Mouse (Mus musculus) left cerebral cortex, adult 2 months (tissue): ENCODE measurements around the gene Fyb. TPM values are rescaled to one million over a fixed set of nuclear protein-coding genes. Genes with fewer than 3 reads are reported as not detected.

Experiments used
- DNase-seq, 2 experiments: peaks; one replicate each; pipeline ENCODE4 v3.0.0; 2021 to 2022; ENCODE audit warnings: low spot score in 2 of 2, mixed read lengths in 1 of 2; ENCODE audit errors: extremely low spot score in 1 of 2
- H3K27ac ChIP-seq: fragments of 200-600 bp; 2 replicates; pipeline ENCODE4 v1.8.1; 2022
- H3K4me3 ChIP-seq: fragments of 200-600 bp; 2 replicates; pipeline ENCODE4 v1.8.1; 2022
- CTCF ChIP-seq: fragments of 200-600 bp; IDR thresholded peaks from 2 replicates; pipeline ENCODE4 v1.8.1; 2022; ENCODE audit warnings: antibody characterized with exemption, mild to moderate bottlenecking, moderate library complexity
- intact Hi-C: fragments of 180-260 bp; cut with DNase I; formaldehyde crosslinking; loops from one replicate; pipeline ENCODE4 v1.15.1; 2025
- total RNA-seq, 2 experiments: library from RNA; stranded (reverse); gene quantifications; 2 replicates each; pipeline ENCODE4 v1.2.3; 2021

Fyb gene
- total RNA-seq, 2 experiments from 2014 or later: 9.2 to 9.9 TPM

GRCm38 (mm10) chr15:6645498-6645897 is 122.8 kb downstream of the Fyb start:
- no peak overlapping the region for H3K4me3 ChIP-seq
- TF ChIP-seq CTCF: no peak
- no peak for DNase-seq
- intact Hi-C loops: no loop called here
- H3K27ac ChIP-seq: no peak overlapping the region

- H3K4me3 ChIP-seq: no peak overlapping the region
- intact Hi-C loops: no loop called here
- TF ChIP-seq CTCF: no peak
- DNase-seq: no peak
- H3K27ac ChIP-seq: no peak overlapping the region
Measured at GRCm38 (mm10) chr15:6647066-6647465, 124.4 kb downstream of the Fyb start.

DNA sequence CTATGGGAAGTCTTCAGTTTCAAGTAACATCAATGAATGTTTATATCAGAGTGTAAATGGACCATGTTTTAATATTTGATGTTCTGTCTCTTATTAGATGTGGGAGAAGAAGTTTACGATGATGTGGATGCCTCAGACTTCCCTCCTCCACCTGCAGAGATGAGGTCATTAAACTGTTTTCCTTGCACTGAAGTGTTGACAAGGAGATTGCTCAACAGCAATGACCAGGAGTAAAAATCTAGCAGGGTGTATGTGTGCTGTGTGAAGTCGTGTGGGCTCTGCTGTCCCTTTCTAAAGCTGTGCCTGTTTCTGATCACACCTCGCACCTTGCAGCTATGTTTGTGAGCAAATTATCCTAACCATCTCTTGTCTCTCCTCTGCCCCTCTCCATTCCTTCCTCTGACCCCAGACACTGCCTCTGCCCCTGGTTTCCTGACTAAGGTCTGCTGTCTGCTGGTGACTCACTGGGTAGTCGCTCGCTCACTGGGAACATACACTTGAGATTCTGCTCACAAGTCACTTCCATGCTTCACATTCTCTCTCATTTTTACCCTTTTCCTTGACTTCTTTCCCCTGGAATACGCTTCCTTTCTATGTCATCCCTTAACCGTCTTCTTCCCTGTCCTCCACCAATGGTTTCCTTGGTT is 126.2 kb downstream of the Fyb start:
- no peak for TF ChIP-seq CTCF
- no peak for DNase-seq
- Histone ChIP-seq H3K27ac (no peak overlapping the region), H3K4me3 (no peak overlapping the region)
- intact Hi-C loops: no loop called here

- intact Hi-C loops: no loop called here
- H3K27ac ChIP-seq: no peak overlapping the region
- no peak for DNase-seq
- TF ChIP-seq CTCF: no peak
- H3K4me3 ChIP-seq: no peak overlapping the region
Measured at GRCm38 (mm10) chr15:6653046-6653445, 130.4 kb downstream of the Fyb start.

- no peak for DNase-seq
- H3K27ac ChIP-seq: no peak overlapping the region
- no peak overlapping the region for H3K4me3 ChIP-seq
- intact Hi-C loops: no loop called here
- no peak for TF ChIP-seq CTCF
Measured at GRCm38 (mm10) chr15:6658081-6658480, 135.4 kb downstream of the Fyb start.

DNA sequence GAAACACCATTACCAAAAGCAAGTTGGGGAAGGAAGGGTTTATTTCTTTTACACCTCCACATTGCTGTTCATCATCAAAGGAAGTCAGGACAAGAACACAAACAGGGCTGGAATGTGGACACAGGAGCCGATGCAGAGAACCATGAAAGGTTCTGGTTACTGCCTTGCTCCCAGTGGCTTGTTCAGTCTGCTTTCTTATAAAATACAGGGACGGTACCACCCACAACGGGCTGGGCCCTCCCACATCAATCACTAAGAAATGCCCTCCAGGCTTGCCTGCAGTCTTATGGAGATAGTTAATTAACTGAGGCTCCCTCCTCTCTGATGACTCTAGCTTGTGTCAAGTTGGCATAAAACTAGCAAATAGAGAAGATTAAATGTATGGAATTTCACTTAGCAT is 139.3 kb downstream of the Fyb start:
- no peak for DNase-seq
- intact Hi-C loops: no loop called here
- H3K27ac ChIP-seq: no peak overlapping the region
- no peak for TF ChIP-seq CTCF
- H3K4me3 ChIP-seq: no peak overlapping the region

DNA sequence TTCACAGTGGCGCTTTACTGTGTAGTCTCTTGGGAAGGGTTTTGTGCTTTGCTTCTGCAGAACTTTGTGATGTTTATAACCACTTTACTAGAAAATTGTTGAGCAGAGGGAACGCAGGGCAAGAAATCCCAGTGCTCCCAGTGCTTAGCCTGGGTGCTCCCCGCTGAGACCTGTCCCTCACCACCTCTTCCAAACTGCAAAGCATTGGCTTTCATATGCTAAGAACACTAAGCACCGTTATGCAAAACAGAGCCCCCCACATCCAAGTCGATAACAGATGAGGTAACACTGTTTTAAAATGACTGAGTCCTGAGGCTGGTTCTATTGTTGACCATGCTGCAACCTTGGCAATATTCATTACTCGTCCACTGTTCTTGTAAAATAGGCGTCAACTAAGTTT is 141.3 kb downstream of the Fyb start:
- no peak overlapping the region for H3K27ac ChIP-seq
- no peak overlapping the region for H3K4me3 ChIP-seq
- no peak for TF ChIP-seq CTCF
- DNase-seq: no peak
- intact Hi-C loops: no loop called here

DNA sequence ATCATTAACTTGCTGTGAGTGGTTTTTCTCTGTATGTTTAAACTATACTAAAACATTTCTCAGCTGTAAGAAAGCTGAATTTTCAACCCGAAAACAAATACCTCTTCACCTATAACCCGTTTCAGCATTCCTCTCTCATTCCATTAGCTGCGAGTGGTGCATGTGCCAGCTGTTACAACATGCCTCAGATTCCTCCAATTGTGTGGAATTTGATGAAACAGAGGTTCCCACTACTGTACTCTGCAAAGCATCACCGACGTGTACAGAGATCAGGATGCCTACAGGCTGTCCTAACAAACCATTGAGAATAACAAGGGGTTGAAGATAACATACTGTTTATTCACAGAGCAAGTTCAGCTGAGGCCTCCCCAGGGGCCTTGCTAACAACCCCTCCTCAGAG is 143.4 kb downstream of the Fyb start:
- no peak for DNase-seq
- Histone ChIP-seq H3K27ac (no peak overlapping the region), H3K4me3 (no peak overlapping the region)
- no peak for TF ChIP-seq CTCF
- intact Hi-C loops: no loop called here

DNA sequence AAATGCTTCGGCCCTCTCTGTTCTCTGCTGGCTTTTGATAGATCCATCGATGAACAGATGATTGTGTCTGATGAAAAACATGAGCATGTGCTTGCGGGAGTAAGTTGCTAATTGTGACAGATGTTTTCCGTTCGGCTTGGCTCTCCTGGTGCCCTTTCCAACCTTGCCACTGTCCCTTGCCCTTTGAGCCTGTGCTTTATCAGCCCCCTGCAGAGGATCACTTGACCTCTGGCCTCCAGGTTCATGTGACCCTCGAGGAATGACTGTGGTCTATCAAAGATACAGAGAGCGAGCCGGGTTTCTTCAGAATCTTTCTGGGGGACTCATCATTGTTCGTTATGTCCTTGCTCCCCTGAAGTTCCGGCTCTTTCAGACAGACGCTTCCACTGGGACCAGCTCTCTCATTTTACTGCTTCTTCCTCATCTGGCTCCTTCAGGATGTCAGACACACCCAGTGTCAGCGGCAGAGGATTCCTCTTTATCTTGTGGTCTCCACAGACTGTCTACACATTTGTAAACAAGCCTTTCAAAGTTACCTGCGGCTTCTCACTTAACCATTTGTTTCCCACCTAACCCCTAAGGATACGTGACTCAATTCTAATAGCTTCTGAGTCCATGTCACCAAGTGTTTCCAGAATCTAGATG is 146.3 kb downstream of the Fyb start:
- intact Hi-C loops: no loop called here
- Histone ChIP-seq H3K27ac (no peak overlapping the region), H3K4me3 (no peak overlapping the region)
- TF ChIP-seq CTCF: no peak
- DNase-seq: no peak

DNA sequence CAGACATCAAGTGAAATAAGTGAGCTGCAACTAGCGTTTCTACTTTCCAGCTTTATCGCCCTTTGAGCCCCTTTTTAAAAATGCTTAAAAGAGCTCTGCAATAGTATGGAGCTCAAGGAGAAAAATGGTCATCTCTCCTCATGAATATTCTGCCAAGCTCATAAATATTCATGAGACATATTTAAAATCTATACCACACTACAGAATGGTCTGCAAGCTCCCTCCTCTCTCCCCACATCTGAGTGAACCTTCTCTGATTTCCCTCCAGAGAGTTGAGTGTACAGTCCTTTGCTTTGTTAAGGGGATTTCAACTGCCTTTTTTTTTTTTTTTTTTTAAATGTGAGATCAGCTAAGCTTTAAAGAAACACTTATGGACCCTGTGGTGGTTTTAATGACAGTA is 155.8 kb downstream of the Fyb start:
- H3K4me3 ChIP-seq: no peak overlapping the region
- H3K27ac ChIP-seq: no peak overlapping the region
- no peak for TF ChIP-seq CTCF
- no peak for DNase-seq
- intact Hi-C loops: no loop called here

DNA sequence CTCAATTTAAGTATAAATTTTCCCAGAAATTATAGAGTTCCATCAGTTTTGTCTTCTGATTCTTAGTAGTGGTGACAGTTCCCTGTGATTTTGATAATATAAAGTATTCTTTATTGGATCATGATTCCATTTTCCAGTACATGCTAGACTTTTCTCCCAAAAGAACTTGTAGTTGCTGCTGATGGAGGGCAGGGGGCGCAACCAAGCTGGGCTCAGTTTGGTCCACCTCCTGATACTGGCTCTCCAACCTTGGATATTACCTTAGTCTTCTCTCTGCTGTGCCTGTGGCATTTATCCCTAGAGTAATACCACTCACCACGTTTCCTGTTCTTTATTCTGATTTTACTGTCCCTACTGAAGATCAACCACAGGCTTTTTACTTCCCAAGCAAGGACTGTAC is 179.5 kb downstream of the Fyb start:
- TF ChIP-seq CTCF: peak; percentile 61
- intact Hi-C loops: loop anchor here (10.0 kb wide), 1 partner anchor 317 kb away; no protein-coding TSS in a partner anchor
- Histone ChIP-seq H3K27ac (no peak overlapping the region), H3K4me3 (no peak overlapping the region)
- no peak for DNase-seq

DNA sequence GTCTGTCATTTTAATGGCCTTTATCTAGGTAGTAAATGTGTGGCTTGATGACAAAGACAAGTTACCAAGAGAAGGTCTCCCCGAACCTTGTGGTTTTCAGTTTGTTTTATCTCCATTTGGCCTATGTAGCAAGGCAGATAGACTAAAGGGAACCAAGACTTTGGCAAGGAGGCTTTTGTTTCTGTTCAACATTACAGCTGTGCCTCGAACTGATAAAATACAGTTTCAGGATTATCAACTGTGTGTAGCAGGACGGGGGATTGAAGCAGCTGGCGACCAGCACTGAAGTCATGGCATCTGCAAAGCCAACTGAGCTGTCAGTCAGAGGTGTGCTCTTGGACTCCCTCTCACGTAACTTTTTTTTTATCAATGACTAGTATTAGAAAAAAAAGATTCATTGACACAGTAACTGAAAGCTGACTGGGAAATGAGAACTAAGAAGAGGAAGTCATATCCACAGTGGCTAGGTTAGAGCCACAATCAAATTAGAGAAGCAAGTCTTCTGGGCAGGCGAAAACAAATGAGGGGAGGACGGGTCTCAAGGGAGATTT is 182.8 kb downstream of the Fyb start:
- intact Hi-C loops: loop anchor here (5.0 to 10.0 kb wide), 4 partner anchors 82 to 427 kb away; no protein-coding TSS in a partner anchor
- Histone ChIP-seq H3K27ac (no peak overlapping the region), H3K4me3 (no peak overlapping the region)
- DNase-seq: no peak
- TF ChIP-seq CTCF: no peak
